Mouse (Mus musculus): ENCODE measurements around the gene Ncoa3. TPM values are rescaled to one million over a fixed set of nuclear protein-coding genes. Genes with fewer than 3 reads are reported as not detected.

Ncoa3 gene
- polyA plus RNA-seq, 1 experiment = 19.6 TPM

DNA sequence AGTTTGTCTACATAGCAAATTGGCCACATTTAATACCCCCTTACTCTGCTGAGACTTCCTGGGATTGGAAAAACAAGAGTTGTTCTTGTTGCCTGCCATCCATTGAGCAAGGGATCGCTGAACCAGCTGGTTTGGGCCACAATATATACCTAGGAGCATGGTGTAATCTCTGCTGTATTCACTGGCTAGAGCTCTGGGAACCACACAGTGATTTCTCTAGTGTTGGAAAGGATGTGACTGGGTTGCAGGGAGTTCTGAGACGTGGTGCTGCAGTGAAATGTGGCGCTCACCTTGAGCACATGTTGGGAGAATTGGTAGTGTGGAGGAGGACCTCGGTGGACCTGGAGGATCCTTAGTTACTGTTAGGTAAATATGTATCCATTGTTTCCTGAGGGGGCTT, 6.5 kb downstream of the Ncoa3 start:
- no peak for DNase-seq (ENCODE audit: low read depth, low spot score)
- 53% methylated on average over 4 of the region's 4 CpGs for WGBS

DNA sequence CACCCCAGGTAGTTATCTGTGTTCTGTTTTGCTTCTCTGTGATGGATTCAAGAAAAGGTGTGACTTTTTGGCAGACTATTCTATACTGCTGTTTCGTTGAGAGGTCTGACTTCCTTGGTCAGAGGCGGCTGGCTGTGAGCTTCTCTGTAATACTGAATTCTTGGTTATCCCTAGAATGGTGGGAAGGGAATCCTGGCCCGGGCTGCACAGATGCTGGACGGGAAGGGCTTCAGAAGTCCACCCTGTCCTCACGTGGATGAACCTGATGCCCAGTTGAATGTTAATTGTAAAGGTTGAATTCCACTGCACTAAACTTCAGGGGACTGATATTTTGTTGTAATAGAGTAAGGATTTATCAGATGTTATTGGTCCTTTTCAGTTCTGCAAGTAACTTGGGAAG, 7.4 kb downstream of the Ncoa3 start:
- WGBS = 39% methylated on average over 5 of the region's 5 CpGs
- no peak for DNase-seq (ENCODE audit: low read depth, low spot score)

DNA sequence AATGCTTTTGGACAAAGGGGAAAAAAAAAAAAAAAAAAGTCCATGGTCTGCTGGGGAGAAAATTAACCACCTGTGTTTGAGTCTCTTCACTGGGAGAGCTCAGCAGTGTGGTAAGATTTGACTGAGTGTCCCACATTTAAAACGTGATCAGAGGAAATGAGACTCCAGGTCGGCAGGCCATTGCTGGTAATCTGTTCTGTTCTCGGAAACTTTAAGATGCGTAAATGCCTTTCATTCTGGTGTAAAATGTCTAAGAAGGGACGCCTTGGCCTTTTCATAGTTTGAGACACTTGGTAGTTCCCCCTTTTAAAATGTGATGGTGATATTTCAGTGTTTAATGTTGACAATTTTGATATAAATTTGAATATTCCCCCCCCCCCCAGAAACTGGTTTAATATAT, 7.8 kb downstream of the Ncoa3 start:
- no peak for DNase-seq (ENCODE audit: low read depth, low spot score)
- WGBS = 72% methylated on average over 5 of the region's 5 CpGs

DNA sequence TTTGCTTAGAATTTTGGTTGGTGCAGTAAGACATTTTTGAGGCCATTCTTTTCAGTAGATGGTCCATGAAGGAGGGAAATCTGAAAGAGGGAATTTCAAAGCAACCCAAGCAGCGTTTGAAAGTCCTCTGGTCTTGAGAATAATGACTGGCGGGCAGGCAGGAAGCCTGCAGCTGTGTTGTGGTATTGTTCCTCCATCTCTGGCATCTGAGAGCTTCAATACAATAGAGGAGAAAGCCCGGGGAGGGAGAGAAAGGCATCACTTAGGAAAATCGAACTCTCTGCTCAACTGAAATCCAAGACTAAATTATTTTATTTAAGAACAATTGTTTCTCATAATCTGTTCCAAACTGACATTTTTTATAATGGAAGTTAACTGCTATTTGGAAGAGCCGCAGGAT, 8.3 kb downstream of the Ncoa3 start:
- 60% methylated on average over 5 of the region's 5 CpGs for WGBS
- DNase-seq (ENCODE audit: low read depth, low spot score) = no peak

DNA sequence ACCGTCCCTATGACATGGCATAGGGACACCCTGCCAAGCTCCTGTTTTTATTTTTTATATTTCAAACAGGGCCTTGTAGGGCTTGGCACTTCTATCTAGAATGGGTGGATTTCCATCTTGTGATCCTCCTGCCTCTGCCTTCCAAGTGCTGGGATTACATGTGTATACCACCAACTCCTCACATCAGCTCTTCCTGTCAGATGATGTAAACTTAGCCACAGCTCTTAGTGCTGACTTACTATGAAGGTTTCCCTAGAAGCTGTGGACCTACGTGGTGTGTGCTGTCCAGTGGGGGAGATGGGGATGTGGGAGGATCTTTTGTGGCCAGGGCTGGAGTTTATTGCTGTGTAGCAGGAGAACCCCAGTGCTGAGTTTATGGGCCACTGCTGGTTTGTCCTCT, 8.9 kb downstream of the Ncoa3 start:
- WGBS = 46% methylated on average over 2 of the region's 2 CpGs
- no peak for DNase-seq (ENCODE audit: low read depth, low spot score)

DNA sequence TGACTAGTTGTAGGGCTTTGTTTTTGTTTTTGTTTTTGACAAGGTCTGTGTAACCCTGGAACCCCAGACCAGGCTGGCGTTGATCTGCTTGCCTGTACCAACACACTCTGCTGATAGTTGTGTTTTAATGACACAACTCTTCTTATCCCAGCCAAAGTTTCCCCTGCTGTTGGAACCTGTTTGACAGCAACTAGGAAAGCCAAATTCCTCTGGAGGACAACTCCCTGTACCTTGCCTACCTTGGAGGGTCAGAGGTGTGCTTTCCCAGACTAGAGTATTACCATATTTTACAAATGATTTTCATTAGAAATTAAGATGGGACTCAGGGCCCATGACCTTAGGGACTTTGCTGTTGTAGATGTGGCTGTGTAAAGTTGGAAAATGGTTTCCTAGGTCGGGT, 9.3 kb downstream of the Ncoa3 start:
- 33% methylated on average over 2 of the region's 2 CpGs for WGBS
- no peak for DNase-seq (ENCODE audit: low read depth, low spot score)

DNA sequence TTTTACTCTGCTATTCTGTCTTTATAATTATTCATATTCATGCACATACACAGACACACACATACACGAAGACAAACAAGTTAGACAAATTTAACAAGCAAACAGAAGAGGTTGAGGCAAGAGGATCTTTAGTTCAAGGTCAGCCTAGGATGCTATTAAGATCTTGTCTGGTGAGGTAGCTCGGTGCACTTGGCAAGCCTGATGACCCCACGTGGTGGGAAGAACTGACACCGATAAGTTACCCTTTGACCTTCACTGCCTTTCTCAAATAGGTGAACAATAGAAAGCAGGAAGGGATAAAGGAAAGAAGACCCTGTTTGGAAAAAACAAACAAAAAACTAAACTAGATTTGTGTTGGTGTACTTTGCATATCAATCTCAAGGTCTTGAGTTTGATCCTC, 10.0 kb downstream of the Ncoa3 start:
- no peak for DNase-seq (ENCODE audit: low read depth, low spot score)
- 41% methylated on average over 4 of the region's 4 CpGs for WGBS

DNA sequence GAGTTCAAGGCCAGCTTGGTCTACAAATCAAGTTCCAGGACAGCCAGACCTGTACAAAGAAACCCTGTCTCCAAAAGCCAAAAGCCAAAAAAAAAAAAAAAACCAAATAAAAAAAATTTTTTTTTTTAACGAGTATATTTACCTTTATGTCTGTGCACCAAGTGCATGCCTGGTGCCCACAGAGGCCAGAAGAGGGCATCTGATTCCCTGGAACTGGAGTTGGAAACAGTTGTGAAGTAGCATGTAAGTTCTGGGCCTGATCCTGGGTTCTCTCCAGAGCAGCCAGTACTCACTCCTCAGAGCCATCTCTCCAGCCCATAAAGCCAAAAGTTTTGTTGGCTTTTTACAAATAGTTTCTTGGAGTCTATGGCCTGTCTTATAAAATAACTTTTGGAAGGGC, 10.6 kb downstream of the Ncoa3 start:
- 28% methylated on average over 1 of the region's 1 CpGs for WGBS
- DNase-seq (ENCODE audit: low read depth, low spot score) = no peak

DNA sequence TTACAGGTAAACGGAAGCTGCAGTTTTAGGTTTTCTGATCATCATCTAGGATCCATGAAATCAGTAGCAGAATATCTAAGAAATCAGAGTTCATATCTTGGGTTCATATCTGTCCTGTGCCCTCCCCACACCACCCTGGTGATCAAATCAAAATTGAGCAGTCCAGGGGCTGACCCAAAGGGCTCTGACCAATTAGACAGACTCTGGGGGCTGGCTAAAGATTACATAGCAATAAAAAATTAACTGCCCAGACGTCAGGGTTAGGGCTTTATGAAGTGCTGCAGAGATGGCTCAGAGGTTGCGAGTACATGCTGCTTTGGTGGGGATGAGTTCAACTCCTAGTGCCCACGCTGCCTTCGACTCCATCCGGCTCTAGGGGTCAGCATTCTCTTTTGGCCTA, 14.6 kb downstream of the Ncoa3 start:
- no peak for DNase-seq (ENCODE audit: low read depth, low spot score)

DNA sequence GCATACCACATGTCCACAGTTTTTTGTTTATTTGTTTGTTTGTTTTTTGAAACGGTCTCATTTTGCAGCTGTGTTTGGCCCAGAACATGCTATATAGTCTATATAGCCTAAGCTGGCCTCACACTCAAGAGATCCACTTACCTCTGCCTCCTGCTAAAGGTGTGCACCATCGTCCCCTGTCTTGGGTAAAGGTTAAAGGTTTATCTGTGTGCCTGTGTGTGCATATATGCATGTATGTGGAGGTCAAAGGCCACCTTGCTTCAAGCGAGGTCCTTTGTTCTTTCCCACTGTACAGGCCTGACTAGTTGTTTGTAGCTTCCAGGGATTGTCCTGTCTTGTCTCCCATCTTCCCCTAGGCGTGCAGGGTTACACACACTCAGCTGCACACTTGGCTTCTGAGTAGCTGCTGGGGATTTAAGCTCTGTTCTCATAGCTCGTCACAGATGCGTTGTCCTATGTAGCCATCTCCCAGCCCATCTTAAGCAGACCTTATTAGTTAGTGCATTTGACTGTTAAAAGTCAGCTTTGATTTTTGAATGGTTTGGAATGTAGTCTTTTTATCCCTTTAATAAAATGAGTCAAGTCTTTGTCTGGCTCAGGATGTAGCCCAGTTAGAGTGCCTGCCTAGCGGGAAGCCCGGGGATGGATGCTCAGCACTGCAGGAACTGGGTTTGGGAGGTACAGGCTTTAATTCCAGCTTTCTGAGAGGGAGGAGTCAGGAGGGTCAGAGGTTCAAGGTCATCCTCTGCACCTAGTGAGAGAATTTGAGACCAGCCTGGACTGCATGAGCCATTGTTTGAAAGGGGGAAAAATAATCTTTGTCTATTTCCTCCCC, 16.3 kb downstream of the Ncoa3 start:
- no peak for DNase-seq (ENCODE audit: low read depth, low spot score)
- WGBS = 49% methylated on average over 8 of the region's 8 CpGs

More for the DNA sequence above, 14.6 kb downstream of the Ncoa3 start:
- 47% methylated on average over 6 of the region's 6 CpGs for WGBS

DNA sequence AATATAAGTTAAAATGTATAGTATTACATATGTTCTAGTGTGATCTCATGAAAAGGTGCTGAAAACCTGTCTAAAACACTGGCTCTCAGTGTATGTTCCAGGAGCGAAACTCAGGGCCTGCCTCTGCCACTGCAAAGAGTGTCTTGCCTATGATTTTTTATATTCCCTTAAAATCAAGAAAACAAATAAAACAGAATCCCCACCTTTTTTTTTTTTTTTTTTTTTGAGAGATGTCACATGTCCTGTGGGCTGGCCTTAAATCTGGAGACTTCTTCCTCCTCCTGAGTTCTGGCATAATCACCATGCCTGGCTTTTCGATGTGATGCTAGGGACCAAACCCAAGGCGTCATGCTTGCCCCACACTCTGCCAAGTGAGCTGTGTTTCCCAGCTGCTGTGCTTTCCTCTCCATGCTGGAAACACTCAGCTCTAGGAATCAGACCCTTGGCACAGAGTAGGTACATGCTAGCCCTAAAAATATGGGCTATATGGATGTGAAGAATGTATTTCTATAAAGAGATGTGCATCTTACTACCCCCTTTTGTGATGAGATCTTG, 17.0 kb downstream of the Ncoa3 start:
- DNase-seq (ENCODE audit: low read depth, low spot score) = no peak
- WGBS = 57% methylated on average over 3 of the region's 3 CpGs

DNA sequence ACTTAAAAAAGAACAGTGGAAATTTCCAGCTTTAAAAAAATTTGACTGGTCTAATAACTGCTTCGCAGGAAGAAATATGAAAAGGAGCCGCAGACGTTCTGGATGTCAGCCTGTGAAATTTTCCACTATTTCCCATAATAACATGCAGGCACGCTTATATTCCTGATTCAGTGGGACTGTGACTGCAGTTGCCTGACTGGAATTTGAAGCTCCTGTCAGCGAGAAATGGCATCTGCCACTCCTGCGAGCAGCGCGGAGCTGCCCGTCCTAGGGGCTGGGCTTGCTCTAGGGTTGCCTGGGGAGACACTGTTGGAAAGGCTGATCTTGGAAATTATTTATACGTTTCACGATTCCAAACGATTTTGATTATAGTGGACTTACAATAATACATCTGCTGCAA, 17.9 kb downstream of the Ncoa3 start:
- no peak for DNase-seq (ENCODE audit: low read depth, low spot score)
- WGBS = 69% methylated on average over 12 of the region's 12 CpGs

DNA sequence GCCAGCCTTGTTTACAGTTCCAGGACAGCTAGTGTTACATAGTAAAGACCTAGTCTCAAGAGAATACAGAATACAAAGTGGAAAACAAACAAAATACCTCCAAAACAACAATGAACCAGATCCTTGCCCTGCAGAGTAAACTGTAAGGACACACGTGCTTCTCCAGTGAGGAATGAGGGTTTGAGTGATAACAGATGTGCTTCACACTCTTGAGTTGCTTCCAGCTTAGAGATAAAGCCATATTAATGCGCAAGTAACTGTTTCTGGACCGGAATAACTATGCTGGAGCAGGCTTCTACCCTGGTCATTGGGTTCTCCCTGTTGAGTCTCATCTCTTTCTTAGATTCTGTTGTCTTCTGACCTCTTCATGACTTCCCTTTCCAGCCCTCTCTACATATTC, 19.0 kb downstream of the Ncoa3 start:
- WGBS = 63% methylated on average over 3 of the region's 3 CpGs

DNA sequence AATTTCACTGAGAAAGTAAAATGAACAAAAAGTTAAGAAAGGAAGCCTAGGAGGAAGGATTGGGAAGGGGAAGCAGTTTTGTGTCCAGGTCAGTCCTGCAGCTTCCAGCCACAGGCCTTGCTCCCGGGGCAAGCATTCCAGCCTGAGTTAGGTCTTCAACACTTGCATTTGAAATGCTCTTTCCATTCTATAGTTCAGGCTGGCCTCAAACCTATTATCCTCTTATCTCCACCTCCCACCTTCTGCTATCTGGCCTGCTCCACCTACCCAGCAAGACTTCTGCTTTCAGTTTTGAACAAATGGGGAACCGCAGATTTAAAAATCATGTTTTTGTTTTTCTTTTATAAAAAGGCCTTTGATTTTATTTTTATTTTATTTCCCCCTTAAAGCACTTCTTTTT, 19.7 kb downstream of the Ncoa3 start:
- DNase-seq (ENCODE audit: low read depth, low spot score) = no peak
- WGBS = 72% methylated on average over 2 of the region's 2 CpGs

More for the DNA sequence above, 19.0 kb downstream of the Ncoa3 start:
- DNase-seq (ENCODE audit: low read depth, low spot score) = no peak

DNA sequence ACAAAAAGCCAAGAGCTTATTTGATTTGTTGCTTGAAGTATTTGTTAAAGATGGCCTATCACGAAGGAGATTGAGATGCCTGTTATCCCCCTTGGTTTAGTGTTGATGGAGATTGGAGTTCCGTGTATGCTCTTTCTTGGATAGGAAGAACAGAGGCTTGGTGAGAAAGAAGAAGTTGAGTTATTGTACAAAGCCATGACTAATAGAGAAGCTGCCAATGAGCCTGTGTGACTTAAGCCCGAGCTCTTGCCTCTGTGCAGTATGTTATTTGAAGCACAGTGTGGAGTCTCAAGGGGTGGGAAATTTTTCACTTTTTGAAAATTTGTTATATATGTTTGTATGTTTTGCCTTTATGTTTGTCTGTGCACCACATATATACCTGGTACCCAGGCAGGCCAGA, 26.3 kb downstream of the Ncoa3 start:
- DNase-seq (ENCODE audit: low read depth, low spot score) = no peak
- 71% methylated on average over 3 of the region's 3 CpGs for WGBS

DNA sequence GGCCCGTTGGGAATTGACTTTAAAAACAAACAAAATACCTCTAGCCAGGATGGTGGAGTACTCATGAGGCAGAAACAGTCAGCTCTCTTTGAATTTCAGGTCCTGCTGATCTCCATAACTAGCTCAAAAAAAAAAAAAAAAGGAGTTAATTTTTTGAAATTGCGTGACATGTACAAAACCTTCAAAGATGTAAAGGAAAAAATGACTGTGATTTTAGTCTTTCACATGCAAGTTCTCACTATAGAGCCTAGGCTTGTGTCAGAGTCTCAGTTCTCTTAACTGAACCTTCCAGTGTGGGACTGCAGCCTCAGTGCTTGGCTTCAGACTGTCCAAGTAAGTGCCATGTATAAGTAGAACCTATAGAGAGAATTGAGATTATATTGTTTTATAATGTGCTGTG, 27.6 kb downstream of the Ncoa3 start:
- 85% methylated on average over 2 of the region's 2 CpGs for WGBS
- no peak for DNase-seq (ENCODE audit: low read depth, low spot score)

DNA sequence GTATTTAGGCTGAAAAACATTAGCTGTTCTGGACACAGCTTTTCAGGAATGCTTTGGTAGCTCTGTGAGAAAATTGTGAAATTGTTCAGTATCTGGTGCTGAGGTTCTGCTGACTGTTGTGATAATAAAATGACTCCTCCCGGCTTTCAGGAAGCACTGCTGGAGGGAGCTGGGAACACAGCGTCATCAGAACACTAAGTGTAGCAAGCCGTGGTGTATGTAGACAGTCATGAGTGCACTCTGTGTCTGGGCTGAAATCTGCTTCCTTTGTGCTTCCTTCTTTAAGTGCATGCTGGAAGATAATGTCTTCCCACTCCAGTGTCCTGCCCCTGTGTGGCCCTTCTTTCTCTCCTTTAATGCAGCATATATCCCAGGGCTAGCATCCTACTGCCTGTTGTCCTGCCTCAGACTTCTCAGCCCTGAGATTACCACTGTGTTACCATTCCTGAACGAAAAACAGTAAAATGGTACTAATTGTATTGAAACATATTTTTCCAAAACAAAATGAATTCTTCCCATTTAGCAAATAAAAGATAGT, 28.7 kb downstream of the Ncoa3 start:
- no peak for DNase-seq (ENCODE audit: low read depth, low spot score)
- 12% methylated on average over 4 of the region's 4 CpGs for WGBS

DNA sequence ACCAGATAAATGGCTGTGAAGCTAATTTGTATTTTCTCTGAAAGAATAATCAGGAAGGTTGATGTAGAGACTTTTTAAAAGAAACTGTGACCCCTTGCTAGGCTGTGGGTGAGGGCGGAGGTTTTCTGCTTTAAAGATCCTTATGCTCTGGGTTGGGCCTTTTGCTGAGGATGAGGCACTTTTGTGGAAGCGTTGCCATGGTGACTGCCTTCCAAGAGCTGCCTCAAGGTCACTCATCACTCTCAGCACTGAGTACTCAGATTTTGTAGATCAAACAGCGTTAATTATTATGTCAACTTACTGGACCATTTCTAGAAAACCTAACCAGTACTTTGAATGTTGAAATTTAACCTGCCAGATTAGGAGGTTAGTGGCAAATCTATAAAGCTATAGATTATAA, 29.2 kb downstream of the Ncoa3 start:
- 68% methylated on average over 3 of the region's 3 CpGs for WGBS
- no peak for DNase-seq (ENCODE audit: low read depth, low spot score)

DNA sequence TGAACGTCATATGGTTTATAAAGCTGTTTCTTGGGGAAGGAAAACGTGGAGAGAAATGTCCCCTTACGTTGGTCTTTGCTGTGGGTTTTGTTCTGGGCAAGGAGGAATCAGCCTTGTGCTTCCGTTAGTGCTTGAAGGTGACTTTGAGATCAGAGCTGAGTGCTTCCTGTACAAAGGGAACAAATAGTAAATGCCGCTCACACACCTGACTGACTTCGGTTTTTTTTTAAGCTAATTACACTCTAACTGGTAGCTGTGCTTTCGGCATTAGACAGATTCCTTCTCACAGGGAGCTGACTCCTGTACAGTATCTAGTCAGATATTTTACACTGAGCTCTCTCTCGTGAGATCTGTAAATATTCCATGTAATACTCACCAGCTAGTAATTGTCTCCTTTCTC, 29.9 kb downstream of the Ncoa3 start:
- DNase-seq (ENCODE audit: low read depth, low spot score) = no peak
- WGBS = 31% methylated on average over 8 of the region's 8 CpGs

DNA sequence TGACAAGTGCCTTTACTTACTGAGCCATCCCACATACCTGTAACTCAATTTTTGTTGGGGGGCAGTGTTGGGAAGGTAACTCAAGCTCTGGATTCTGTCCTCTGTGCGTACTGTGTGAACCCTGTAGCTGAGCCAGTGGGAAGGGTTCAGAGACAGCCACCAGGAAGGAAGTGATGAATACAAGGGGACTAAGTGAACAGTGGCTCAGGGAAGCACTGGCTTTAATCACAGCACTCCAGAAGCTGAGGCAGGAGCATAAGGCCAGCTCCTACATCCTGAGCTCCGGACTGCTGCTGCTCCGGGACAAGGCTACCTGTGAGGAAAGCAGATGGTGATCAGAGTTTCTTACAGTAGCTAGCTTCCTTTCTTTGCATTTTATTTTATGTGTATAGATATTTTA, 31.6 kb downstream of the Ncoa3 start:
- DNase-seq (ENCODE audit: low read depth, low spot score) = no peak
- WGBS = 79% methylated on average over 3 of the region's 3 CpGs

DNA sequence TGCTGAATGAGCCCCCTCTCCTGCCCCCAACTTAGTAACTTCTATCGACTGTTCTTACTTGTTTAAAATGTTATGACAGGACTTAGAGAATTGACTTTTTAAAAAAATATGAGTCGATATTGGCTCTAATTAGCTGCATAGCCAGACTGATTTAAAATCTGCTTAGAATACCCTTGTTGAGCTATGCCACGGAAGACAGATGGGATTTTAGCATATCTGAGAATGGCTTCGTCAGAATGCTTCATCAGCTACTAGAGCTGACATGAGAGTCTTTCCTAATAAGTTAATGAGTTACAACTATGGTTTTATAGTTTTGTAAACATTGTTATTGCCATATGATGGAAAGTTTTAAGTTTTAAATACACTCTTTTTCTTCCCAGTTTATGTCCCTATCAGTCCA, 32.2 kb downstream of the Ncoa3 start:
- DNase-seq (ENCODE audit: low read depth, low spot score) = no peak
- WGBS = 57% methylated on average over 4 of the region's 4 CpGs

Measured in large intestine, adult 2 months (tissue).